Mouse (Mus musculus) forebrain, postnatal 0 days (tissue): Measurements from ENCODE around the gene Fbxo21. TPM values are rescaled to one million over a fixed set of nuclear protein-coding genes. Genes with fewer than 3 reads are reported as not detected.

Experiments
- ATAC-seq: fragments of 200-750 bp; cut with Nextera tagmentation; 2 replicates; pipeline ENCODE4 v1.8.0; 2017; ENCODE audit warnings: mild to moderate bottlenecking, moderate library complexity
- DNase-seq: peaks from one replicate; pipeline ENCODE4 v3.0.0-alpha.2; 2015
- H3K27ac ChIP-seq: fragments of 300-500 bp; sonication (generic); 2 replicates; pipeline ENCODE4 v1.5.1; 2014; ENCODE audit warnings: low read depth, mild to moderate bottlenecking, antibody characterized with exemption, low read length, moderate library complexity, mixed read lengths
- H3K27me3 ChIP-seq: fragments of 300-500 bp; sonication (generic); 2 replicates; pipeline ENCODE4 v1.6.1; 2014; ENCODE audit warnings: mild to moderate bottlenecking, low read length, mixed read lengths; ENCODE audit not compliant: insufficient read depth
- H3K36me3 ChIP-seq: fragments of 300-500 bp; sonication (generic); 2 replicates; pipeline ENCODE4 v1.6.1; 2014; ENCODE audit warnings: mild to moderate bottlenecking, moderate library complexity; ENCODE audit not compliant: insufficient read depth
- H3K4me1 ChIP-seq: fragments of 300-500 bp; sonication (generic); 2 replicates; pipeline ENCODE4 v1.6.1; 2014; ENCODE audit warnings: antibody characterized with exemption; ENCODE audit not compliant: insufficient read depth
- H3K4me2 ChIP-seq: fragments of 300-500 bp; sonication (generic); 2 replicates; pipeline ENCODE4 v1.6.1; 2014; ENCODE audit warnings: low read depth, mild to moderate bottlenecking, moderate library complexity
- H3K4me3 ChIP-seq: fragments of 300-500 bp; sonication (generic); 2 replicates; pipeline ENCODE4 v1.5.1; 2014; ENCODE audit warnings: low read depth, low read length, mixed read lengths
- H3K9ac ChIP-seq: fragments of 300-500 bp; sonication (generic); 2 replicates; pipeline ENCODE4 v1.6.1; 2014; ENCODE audit warnings: mild to moderate bottlenecking
- H3K9me3 ChIP-seq: fragments of 300-500 bp; sonication (generic); 2 replicates; pipeline ENCODE4 v1.6.1; 2016; ENCODE audit warnings: low read length
- CTCF ChIP-seq: sonication (generic); IDR thresholded peaks from 2 replicates; pipeline ENCODE4 v1.5.1; 2016; ENCODE audit warnings: antibody characterized with exemption, control low read depth, low read depth
- WGBS: fragments of 180-500 bp; shearing (Covaris S2); extraction: QIAGEN DNeasy Blood & Tissue Kit; methylation state at CpG from one replicate; pipeline ENCODE4 v1.1.7; 2014; 5-methylcytosine and 5-hydroxymethylcytosine counted together
- polyA plus RNA-seq: library from polyadenylated mRNA; unstranded; fragments of >200 nt; fragmentation: Nextera tagmentation; extraction: Ambion mirVana; gene quantifications from 2 replicates; pipeline ENCODE4 v1.2.1, GENCODE M21; 2015
- total RNA-seq: library from RNA; depleted of rRNA; stranded (reverse); fragments of >200 nt; gene quantifications from 2 replicates; pipeline ENCODE4 v1.2.3, GENCODE M21; 2014

Fbxo21 gene
- total and polyA plus RNA-seq, 2 experiments from 2014 or later = 161 to 197 TPM

GRCm38 (mm10) chr5:117990957-117991356 lies 14.4 kb downstream of the Fbxo21 start:
- H3K4me3 ChIP-seq = no peak overlapping the region
- no peaks in the 10 kb centered on the region for H3K27me3 ChIP-seq
- peaks cover 95% of the 10 kb centered on the region for H3K36me3 ChIP-seq
- ATAC-seq (no peak), DNase-seq (no peak)
- no peak overlapping the region for H3K27ac ChIP-seq
- no peak for TF ChIP-seq CTCF
- no peaks in the 10 kb centered on the region for H3K9me3 ChIP-seq
- no peak overlapping the region for H3K9ac ChIP-seq
- no peak overlapping the region for H3K4me2 ChIP-seq
- WGBS = 91% methylated on average over 3 of the region's 3 CpGs
- H3K4me1 ChIP-seq = no peaks in the 10 kb centered on the region

GRCm38 (mm10) chr5:117993550-117993949 lies 17.0 kb downstream of the Fbxo21 start:
- WGBS = 79% methylated on average over 6 of the region's 6 CpGs
- H3K4me1 ChIP-seq = no peaks in the 10 kb centered on the region
- ATAC-seq (no peak; the same call in 1 of the 2 replicates), DNase-seq (no peak)
- no peak overlapping the region for H3K4me2 ChIP-seq
- TF ChIP-seq CTCF = no peak
- no peaks in the 10 kb centered on the region for H3K9me3 ChIP-seq
- peaks cover 93% of the 10 kb centered on the region for H3K36me3 ChIP-seq
- no peak overlapping the region for H3K9ac ChIP-seq
- H3K27ac ChIP-seq = no peak overlapping the region
- no peak overlapping the region for H3K4me3 ChIP-seq
- H3K27me3 ChIP-seq = no peaks in the 10 kb centered on the region

GRCm38 (mm10) chr5:117995372-117995901 lies 18.9 kb downstream of the Fbxo21 start:
- DNase-seq (no peak), ATAC-seq (no peak)
- 85% methylated on average over 8 of the region's 8 CpGs for WGBS
- Histone ChIP-seq H3K4me1 (no peaks in the 10 kb centered on the region), H3K4me2 (no peak overlapping the region), H3K27me3 (no peaks in the 10 kb centered on the region), H3K4me3 (no peak overlapping the region), H3K9ac (no peak overlapping the region), H3K36me3 (peaks cover 91% of the 10 kb centered on the region), H3K27ac (no peak overlapping the region), H3K9me3 (no peaks in the 10 kb centered on the region)
- TF ChIP-seq CTCF = no peak

DNA sequence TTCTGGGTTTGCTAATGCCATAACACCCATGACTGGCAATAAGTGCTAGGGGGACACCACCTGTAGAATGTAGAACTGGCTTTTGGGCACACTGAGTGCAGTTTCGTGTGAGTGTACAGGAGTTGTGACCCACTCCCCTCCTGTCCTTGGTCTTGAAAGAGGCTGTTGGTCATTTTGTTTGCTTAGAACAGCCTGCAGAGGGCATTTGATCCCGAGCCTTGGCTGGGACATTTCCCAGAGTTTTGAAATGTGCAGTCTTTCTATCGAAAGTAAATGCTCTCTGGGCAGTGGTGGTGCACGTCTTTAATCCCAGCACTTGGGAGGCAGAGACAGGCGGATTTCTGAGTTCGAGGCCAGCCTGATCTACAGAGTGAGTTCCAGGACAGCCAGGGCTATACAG lies 19.4 kb downstream of the Fbxo21 start:
- Histone ChIP-seq H3K9ac (no peak overlapping the region), H3K36me3 (peaks cover 91% of the 10 kb centered on the region), H3K27me3 (no peaks in the 10 kb centered on the region), H3K4me3 (no peak overlapping the region), H3K4me1 (no peaks in the 10 kb centered on the region), H3K9me3 (no peaks in the 10 kb centered on the region), H3K27ac (no peak overlapping the region), H3K4me2 (no peak overlapping the region)
- WGBS = 92% methylated on average over 6 of the region's 6 CpGs
- ATAC-seq (no peak), DNase-seq (no peak)
- TF ChIP-seq CTCF = no peak

GRCm38 (mm10) chr5:117996581-117996980 lies 20.1 kb downstream of the Fbxo21 start:
- 88% methylated on average over 6 of the region's 6 CpGs for WGBS
- no peak for ATAC-seq
- no peak overlapping the region for H3K27ac ChIP-seq

DNA sequence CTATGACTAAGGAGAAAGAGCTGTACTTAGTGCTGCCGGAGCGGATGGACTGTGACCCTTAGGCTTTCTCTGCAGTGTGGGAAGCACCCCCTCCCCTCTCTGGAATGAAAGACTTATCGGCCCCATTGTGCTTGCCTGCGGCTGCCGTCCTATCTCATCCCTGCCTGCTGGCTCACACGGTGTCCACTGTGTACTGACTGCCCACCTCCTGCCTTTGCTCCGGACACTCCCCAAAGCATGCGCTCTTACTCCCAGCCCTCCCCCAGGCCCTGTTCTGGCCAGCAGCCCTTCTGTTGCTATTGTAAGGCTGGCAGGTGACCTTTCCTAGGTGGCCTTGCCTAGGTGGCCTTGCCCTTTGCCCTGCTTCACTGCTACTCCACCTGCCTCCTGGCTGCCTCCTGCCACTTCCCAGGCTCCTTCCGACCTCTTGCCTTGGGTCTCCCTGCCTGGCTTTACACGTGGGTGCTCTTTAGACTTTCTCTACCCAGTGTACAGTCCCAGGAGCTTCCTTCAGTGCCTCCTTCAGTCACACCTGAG lies 21.0 kb downstream of the Fbxo21 start:
- Histone ChIP-seq H3K27me3 (no peaks in the 10 kb centered on the region), H3K27ac (no peak overlapping the region), H3K36me3 (peaks cover 92% of the 10 kb centered on the region), H3K4me2 (no peak overlapping the region), H3K4me3 (no peak overlapping the region), H3K4me1 (no peaks in the 10 kb centered on the region), H3K9ac (no peak overlapping the region), H3K9me3 (no peaks in the 10 kb centered on the region)
- no peak for ATAC-seq
- no peak for DNase-seq
- TF ChIP-seq CTCF = no peak
- WGBS = 43% methylated on average over 10 of the region's 10 CpGs

More at GRCm38 (mm10) chr5:117996581-117996980, 20.1 kb downstream of the Fbxo21 start:
- no peak for DNase-seq
- H3K4me1 ChIP-seq = no peaks in the 10 kb centered on the region
- peaks cover 91% of the 10 kb centered on the region for H3K36me3 ChIP-seq
- no peak overlapping the region for H3K4me2 ChIP-seq
- H3K4me3 ChIP-seq = no peak overlapping the region
- no peak for TF ChIP-seq CTCF
- H3K9me3 ChIP-seq = no peaks in the 10 kb centered on the region
- no peak overlapping the region for H3K9ac ChIP-seq
- H3K27me3 ChIP-seq = no peaks in the 10 kb centered on the region

- Histone ChIP-seq H3K36me3 (peaks cover 94% of the 10 kb centered on the region), H3K9ac (no peak overlapping the region), H3K4me3 (no peak overlapping the region), H3K4me2 (no peak overlapping the region), H3K4me1 (no peaks in the 10 kb centered on the region), H3K27ac (no peak overlapping the region), H3K27me3 (no peaks in the 10 kb centered on the region), H3K9me3 (no peaks in the 10 kb centered on the region)
- no peak for ATAC-seq
- TF ChIP-seq CTCF = no peak
- DNase-seq = no peak
- 69% methylated on average over 7 of the region's 7 CpGs for WGBS
Measured at GRCm38 (mm10) chr5:117999061-117999460, 22.5 kb downstream of the Fbxo21 start.
